Mouse (Mus musculus) hindbrain, embryonic 13.5 days (tissue): ENCODE results near the gene Mettl8. TPM values are rescaled to one million over a fixed set of nuclear protein-coding genes. Genes with fewer than 3 reads are reported as not detected.

ENCODE experiments used
- ATAC-seq: fragments of 200-750 bp; cut with Nextera tagmentation; 2 replicates; pipeline ENCODE4 v1.8.0; 2017; ENCODE audit warnings: moderate TSS enrichment; ENCODE audit not compliant: low FRiP score
- H3K27ac ChIP-seq: fragments of 300-500 bp; sonication (generic); 2 replicates; pipeline ENCODE4 v1.5.1; 2015; ENCODE audit warnings: inconsistent platforms, mild to moderate bottlenecking, moderate library complexity
- H3K27me3 ChIP-seq: fragments of 300-500 bp; sonication (generic); 2 replicates; pipeline ENCODE4 v1.6.1; 2015; ENCODE audit warnings: mild to moderate bottlenecking, inconsistent platforms
- H3K36me3 ChIP-seq: fragments of 300-500 bp; sonication (generic); 2 replicates; pipeline ENCODE4 v1.6.1; 2015; ENCODE audit warnings: mild to moderate bottlenecking, inconsistent platforms
- H3K4me1 ChIP-seq: fragments of 300-500 bp; sonication (generic); replicated peaks from 2 replicates; pipeline ENCODE4 v1.6.1; 2015; ENCODE audit warnings: inconsistent platforms
- H3K4me2 ChIP-seq: fragments of 300-500 bp; sonication (generic); 2 replicates; pipeline ENCODE4 v1.6.1; 2015; ENCODE audit warnings: inconsistent platforms, mild to moderate bottlenecking, moderate library complexity
- H3K4me3 ChIP-seq: fragments of 300-500 bp; sonication (generic); 2 replicates; pipeline ENCODE4 v1.5.1; 2015; ENCODE audit warnings: mild to moderate bottlenecking, inconsistent platforms
- H3K9ac ChIP-seq: fragments of 300-500 bp; sonication (generic); 2 replicates; pipeline ENCODE4 v1.6.1; 2015; ENCODE audit warnings: mild to moderate bottlenecking, inconsistent platforms
- H3K9me3 ChIP-seq: fragments of 300-500 bp; sonication (generic); 2 replicates; pipeline ENCODE4 v1.6.1; 2016; ENCODE audit warnings: inconsistent platforms
- WGBS: fragments of 180-500 bp; shearing (Covaris S2); methylation state at CpG from one replicate; pipeline ENCODE4 v1.1.7; 2015; 5-methylcytosine and 5-hydroxymethylcytosine counted together
- polyA plus RNA-seq: library from polyadenylated mRNA; unstranded; fragments of >200 nt; fragmentation: Nextera tagmentation; extraction: Ambion mirVana; gene quantifications from 2 replicates; pipeline ENCODE4 v1.2.1, GENCODE M21; 2015

The Mettl8 gene
- polyA plus RNA-seq, result 15.7 and 16.4 TPM in 2 replicates

DNA sequence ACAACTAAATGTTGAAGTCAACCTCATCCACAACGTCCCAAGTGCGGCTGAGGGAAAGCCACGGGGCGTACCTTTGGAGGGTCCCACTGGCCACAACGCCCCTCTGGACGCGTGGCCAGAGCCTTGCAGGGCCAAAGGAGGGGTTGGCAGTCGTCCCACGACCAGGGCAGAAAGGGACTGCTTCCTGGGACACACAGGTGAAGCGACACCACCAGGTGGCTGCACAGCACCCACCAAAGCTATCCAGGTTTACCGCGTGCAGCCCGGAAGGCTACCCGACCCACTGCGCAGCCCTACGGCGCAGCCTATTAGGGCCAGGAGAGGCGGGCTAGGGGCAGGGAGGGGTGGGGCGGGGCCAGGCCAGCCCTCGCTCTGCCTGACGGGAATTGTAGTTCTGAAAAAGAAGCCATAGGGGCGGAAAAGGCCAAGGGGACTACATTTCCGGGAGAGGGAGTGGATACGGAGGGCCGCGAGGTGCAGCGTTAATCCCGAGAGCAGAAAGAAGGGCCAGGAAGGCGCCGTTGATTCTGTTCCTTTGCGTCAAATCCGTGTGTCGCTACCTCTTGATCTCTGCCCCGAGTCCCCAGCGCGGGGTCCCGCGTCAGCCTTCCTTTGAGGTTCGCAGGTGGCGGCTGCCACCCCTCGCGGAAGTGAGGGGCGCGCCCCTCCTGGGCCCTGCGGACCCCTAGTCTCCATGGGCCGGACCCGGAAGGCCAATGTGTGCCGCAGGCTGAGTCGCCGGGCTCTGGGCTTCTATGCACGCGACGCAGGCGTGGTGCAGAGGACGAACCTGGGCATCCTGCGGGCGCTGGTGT, at the start of gene Mettl8, which contains the start of gene Dcaf17:
TSS of gene Mettl8 (minus strand) at position 284 of the 815 bp plus-strand sequence.
TSS of gene Dcaf17 (plus strand) at position 29 of the 815 bp plus-strand sequence.
- H3K36me3 ChIP-seq, result peaks cover 12% of the 10 kb centered on the region
- under 1% methylated on average over 57 of the region's 57 CpGs for WGBS
- no peaks in the 10 kb centered on the region for H3K27me3 ChIP-seq
- ATAC-seq, result peak; percentile 98
- peak within 1 kb of the TSS; percentile 70 for H3K4me2 ChIP-seq
- no peaks in the 10 kb centered on the region for H3K9me3 ChIP-seq
- peak within 1 kb of the TSS; percentile 96 for H3K27ac ChIP-seq
- H3K9ac ChIP-seq, result peak within 1 kb of the TSS; percentile 87
- peaks cover 14% of the 10 kb centered on the region for H3K4me1 ChIP-seq
- peak within 1 kb of the TSS; percentile 81 for H3K4me3 ChIP-seq

DNA sequence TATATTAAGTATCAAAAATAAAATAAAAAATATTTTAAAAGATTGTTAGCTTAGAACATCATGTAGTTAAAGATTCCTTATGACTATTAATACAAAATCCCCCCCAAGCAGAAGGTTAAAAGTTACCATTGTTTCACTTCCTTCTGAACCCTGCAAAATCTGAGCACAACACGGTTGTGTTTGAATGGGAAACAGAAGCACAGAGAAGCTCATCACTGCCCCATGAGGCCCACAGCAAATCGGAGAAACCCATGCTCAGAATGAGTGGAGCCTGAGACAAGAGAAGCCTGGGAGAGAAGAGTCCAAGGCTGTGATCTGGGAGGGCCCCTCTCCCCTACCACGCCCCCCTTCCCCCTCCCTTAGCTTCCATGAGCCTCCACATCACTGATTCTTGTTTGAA, 49.3 kb upstream of the Mettl8 start:
- Histone ChIP-seq H3K4me1 (no peaks in the 10 kb centered on the region), H3K9me3 (no peaks in the 10 kb centered on the region), H3K27me3 (no peaks in the 10 kb centered on the region), H3K9ac (no peak overlapping the region), H3K36me3 (peaks cover 13% of the 10 kb centered on the region), H3K27ac (no peak overlapping the region), H3K4me3 (no peak overlapping the region), H3K4me2 (no peak overlapping the region)
- WGBS, result 75% methylated on average over 3 of the region's 3 CpGs
- no peak for ATAC-seq

DNA sequence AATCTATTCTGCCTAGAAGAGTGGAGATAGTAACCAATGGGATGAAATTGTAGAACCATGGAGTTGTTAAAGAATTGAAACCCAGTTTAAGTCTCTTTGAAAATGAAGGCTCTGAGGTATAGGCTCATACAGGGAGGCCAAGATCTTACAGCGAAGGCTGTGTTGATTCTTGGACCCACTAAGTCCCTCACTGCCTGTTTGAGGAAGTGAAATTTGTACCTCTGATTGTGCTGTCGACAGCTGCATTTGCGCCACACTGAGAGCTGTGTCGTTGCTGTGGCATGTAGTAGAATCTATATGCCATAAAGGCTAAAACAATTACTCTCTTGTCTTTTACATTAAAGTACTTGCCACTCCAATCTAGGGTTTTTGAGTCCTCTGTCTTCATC, 47.9 kb upstream of the Mettl8 start:
- 91% methylated on average over 4 of the region's 4 CpGs for WGBS
- no peak overlapping the region for H3K4me2 ChIP-seq
- peaks cover 19% of the 10 kb centered on the region for H3K36me3 ChIP-seq
- H3K9me3 ChIP-seq, result no peaks in the 10 kb centered on the region
- no peaks in the 10 kb centered on the region for H3K4me1 ChIP-seq
- no peaks in the 10 kb centered on the region for H3K27me3 ChIP-seq
- H3K4me3 ChIP-seq, result no peak overlapping the region
- no peak for ATAC-seq
- H3K27ac ChIP-seq, result no peak overlapping the region
- no peak overlapping the region for H3K9ac ChIP-seq

DNA sequence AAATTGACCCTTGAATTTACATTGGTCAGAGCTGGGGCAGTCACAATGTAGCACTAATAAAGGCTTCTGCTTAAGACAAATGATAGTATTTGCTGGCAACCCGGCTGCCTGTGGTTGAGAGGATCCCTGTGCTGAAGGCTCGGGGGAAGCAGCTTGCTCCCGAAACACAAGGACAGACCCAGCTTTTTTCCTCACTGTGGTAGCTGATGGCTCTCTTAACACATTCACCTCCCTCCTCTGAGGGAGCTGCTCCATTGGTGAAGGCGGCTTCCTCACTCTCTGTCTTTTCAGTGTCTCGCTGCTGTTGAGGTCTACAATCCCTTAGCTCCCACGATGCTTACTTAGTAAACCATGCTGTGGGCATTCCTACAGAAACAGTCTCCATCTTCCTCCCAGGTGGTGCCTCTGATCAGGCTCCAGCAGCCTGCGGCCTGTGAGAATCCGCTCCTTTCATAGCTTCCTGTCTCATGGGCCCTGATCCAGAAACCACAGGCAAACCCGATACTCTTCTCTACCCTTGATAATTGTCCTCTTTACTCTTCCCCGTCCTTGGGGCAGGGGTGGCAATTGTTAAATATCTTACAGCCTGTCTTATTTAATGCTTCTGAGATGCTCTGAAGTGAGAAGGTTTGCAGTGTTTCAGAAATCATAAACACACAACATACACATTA, 47.4 kb upstream of the Mettl8 start:
- ATAC-seq, result no peak
- H3K9ac ChIP-seq, result no peak overlapping the region
- no peaks in the 10 kb centered on the region for H3K9me3 ChIP-seq
- H3K4me3 ChIP-seq, result no peak overlapping the region
- peaks cover 19% of the 10 kb centered on the region for H3K36me3 ChIP-seq
- H3K27me3 ChIP-seq, result no peaks in the 10 kb centered on the region
- 87% methylated on average over 10 of the region's 10 CpGs for WGBS
- no peaks in the 10 kb centered on the region for H3K4me1 ChIP-seq
- no peak overlapping the region for H3K27ac ChIP-seq
- H3K4me2 ChIP-seq, result no peak overlapping the region

DNA sequence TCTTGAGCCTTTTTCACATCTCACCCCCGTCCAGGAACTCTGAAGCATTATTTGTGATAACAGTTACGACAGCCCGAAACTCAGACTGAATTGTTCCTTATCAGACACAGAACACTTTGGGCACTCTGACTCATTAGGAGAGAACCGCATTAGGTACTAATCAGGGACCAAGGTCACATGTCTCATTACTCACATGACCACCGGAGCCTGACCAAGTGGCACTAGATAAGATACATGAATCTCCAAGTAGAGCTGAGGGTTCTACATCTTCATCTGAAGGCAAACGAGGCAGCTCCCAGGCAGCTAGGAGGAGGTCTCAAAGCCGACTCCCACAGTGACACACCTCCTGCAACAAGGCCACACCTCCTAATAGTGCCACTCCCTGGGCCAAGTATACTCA, 40.8 kb upstream of the Mettl8 start:
- no peak overlapping the region for H3K27ac ChIP-seq
- H3K4me3 ChIP-seq, result no peak overlapping the region
- 90% methylated on average over 7 of the region's 7 CpGs for WGBS
- no peak overlapping the region for H3K9ac ChIP-seq
- no peak overlapping the region for H3K4me2 ChIP-seq
- H3K27me3 ChIP-seq, result no peaks in the 10 kb centered on the region
- no peaks in the 10 kb centered on the region for H3K9me3 ChIP-seq
- ATAC-seq, result no peak
- no peaks in the 10 kb centered on the region for H3K4me1 ChIP-seq
- peaks cover 44% of the 10 kb centered on the region for H3K36me3 ChIP-seq

DNA sequence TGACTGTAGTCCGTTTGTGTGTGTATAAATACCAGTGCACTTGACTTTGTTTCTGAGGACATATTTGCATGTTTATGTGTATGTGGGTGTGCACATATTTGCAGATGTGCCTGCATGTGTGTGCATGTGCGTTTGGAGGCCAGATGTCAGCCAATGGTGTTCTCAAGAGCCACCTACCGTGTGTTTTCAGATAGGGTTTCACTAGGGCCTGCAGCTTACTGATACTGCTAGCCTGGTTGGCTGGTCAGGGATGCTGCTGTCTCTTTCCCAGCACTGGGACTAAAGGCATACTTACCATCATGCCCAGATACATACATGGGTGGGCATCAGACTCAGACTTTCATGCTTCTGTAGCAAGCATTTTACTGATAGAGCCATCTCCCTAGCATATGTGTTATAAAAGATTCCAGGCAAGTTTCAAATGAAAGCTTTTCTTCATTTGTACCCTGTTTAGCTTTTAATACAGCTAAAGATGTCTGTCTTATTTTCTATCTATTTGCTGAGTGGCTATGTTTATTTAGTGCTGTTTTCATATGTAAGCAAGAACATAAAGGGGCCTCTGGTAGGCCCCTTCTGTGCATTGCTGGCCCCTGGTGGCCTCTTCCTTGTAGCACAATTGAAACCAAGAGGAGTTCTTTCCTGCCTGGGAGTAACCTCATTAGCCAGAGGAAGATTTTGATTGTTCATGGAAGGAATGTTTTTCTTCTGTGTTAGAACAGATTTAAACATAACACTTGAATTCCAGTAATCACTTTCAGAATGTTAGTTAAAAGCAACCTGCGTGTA, 35.5 kb upstream of the Mettl8 start:
- no peak for ATAC-seq
- no peak overlapping the region for H3K4me2 ChIP-seq
- WGBS, result 93% methylated on average over 4 of the region's 4 CpGs

DNA sequence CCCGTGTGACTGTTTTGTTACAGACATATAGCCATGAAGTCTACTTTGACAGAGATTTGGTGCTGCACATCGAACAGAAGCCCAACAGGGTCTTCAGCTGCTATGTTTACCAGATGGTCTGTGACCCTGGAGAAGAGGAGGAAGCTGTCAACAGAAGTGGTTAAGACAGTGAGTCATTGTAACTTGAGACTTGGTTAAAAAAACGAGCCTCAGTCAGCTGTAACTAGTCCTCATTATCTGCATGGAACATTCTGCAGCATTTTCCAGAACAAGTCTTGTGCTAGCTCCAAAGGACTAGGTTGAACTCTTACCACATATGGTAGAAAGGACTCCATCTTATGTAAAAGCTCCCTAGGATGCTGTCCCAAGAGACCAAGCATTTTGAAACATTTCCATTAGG, 34.4 kb upstream of the Mettl8 start:
- no peaks in the 10 kb centered on the region for H3K9me3 ChIP-seq
- ATAC-seq, result no peak
- H3K4me2 ChIP-seq, result no peak overlapping the region
- H3K36me3 ChIP-seq, result peaks cover 59% of the 10 kb centered on the region
- H3K4me1 ChIP-seq, result no peaks in the 10 kb centered on the region
- WGBS, result 87% methylated on average over 3 of the region's 3 CpGs
- H3K27ac ChIP-seq, result no peak overlapping the region
- no peak overlapping the region for H3K4me3 ChIP-seq
- H3K9ac ChIP-seq, result no peak overlapping the region
- H3K27me3 ChIP-seq, result no peaks in the 10 kb centered on the region

More for the DNA sequence above, 35.5 kb upstream of the Mettl8 start:
- no peak overlapping the region for H3K4me3 ChIP-seq
- H3K36me3 ChIP-seq, result peaks cover 59% of the 10 kb centered on the region
- no peaks in the 10 kb centered on the region for H3K9me3 ChIP-seq
- H3K27ac ChIP-seq, result no peak overlapping the region
- no peaks in the 10 kb centered on the region for H3K4me1 ChIP-seq
- H3K27me3 ChIP-seq, result no peaks in the 10 kb centered on the region
- H3K9ac ChIP-seq, result no peak overlapping the region

DNA sequence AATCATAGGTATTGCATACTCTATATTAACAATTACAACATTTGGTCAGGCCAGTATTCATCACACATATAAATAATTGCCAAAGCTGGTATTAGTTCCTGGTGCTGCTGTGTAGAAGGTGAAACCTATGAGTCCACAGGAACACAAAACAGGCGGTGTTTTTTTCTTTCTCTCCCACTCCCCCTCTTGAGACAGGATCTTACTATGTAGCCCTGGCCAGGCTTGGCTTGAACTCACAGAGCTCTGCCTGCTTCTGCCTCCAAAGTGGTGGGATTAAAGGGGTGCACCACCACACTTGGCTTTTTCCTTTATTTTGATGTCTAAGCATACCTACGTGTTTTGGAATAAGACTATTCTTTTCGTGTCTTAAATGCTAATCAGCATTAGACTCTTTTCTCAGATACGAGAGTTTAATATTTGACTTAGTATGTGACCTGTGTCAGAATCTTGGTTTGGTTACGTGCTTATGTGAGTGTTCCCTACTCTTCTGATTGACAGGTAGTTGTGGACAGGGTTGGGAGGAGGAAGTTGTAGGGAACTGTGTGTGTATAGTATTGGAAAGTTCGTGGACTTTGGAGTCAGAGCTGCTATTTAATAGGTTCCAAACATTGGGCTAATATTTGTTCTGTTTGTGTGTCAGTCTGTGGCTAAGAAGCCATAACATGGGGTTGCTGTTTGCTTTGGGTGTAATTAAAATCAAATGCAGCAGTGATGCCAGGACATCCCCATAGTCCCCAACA, 28.2 kb upstream of the Mettl8 start:
- no peak for ATAC-seq
- Histone ChIP-seq H3K27me3 (no peaks in the 10 kb centered on the region), H3K36me3 (peaks cover 50% of the 10 kb centered on the region), H3K9me3 (no peaks in the 10 kb centered on the region), H3K27ac (no peak overlapping the region), H3K9ac (no peak overlapping the region), H3K4me1 (no peaks in the 10 kb centered on the region), H3K4me2 (no peak overlapping the region), H3K4me3 (no peak overlapping the region)
- WGBS, result 94% methylated on average over 6 of the region's 6 CpGs

DNA sequence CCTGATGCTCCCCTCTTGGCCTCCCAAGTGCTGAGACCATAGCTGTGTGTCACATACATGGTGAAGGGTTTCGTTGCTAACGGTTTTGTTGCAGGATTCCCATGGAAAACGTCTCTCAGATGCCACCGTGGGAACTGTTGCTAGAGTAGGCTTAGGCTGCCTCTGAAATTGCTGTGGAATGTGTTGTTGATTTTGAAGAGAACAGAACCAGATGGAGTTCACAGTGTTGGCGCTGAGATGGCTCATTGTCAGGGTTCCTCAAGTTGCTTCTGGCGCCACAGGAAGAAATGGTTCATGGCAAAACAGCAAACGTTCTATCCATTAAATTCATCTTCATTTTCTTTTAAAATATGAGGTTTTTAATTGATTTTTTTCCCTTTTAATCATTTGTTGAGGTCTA, 27.0 kb upstream of the Mettl8 start:
- no peak overlapping the region for H3K4me2 ChIP-seq
- H3K27ac ChIP-seq, result no peak overlapping the region
- H3K27me3 ChIP-seq, result no peaks in the 10 kb centered on the region
- peaks cover 39% of the 10 kb centered on the region for H3K36me3 ChIP-seq
- no peaks in the 10 kb centered on the region for H3K4me1 ChIP-seq
- no peak overlapping the region for H3K9ac ChIP-seq
- no peaks in the 10 kb centered on the region for H3K9me3 ChIP-seq
- 89% methylated on average over 7 of the region's 7 CpGs for WGBS
- no peak overlapping the region for H3K4me3 ChIP-seq
- no peak for ATAC-seq

DNA sequence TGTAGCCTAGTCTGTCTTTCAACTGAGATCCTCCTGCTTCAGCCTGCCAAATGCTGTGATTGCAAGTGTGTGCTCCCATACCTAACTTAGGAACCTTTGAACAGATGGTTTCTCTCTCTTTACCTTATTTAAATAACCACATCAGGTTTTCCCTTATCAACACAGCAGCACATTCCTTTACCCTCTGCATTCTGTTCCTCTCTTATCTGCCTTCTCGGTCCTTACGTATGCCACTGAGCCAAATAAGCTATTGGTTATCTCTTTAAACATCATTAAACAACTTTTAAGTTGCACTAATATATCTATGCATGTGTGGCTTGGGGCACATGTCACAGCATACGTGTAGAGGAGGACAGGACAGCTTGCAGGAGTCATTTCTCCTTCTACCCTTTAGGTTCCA, 18.4 kb upstream of the Mettl8 start:
- WGBS, result 95% methylated on average over 3 of the region's 3 CpGs

DNA sequence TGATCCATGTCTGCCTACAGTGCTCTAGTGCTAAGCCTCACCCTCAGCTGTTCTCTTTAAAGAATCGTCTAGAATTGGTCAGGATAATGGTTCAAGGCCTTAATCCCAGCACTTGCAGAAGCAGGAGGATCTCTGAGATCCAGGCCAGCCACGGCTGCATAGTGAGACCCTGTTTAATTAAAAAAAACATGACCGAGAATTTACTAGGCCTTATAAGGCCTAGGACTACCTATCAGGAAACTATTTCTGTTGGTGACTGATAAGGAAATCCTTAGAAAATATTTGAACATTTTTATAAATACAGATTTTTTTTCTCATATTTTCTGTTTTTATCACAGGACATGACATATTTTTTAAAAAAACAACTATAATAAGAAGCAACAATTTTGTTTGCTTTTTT, 17.9 kb upstream of the Mettl8 start:
- Histone ChIP-seq H3K4me3 (no peak overlapping the region), H3K4me2 (no peak overlapping the region), H3K27me3 (no peaks in the 10 kb centered on the region), H3K27ac (no peak overlapping the region), H3K4me1 (no peaks in the 10 kb centered on the region), H3K36me3 (peaks cover 11% of the 10 kb centered on the region; the same call in 1 of the 2 replicates), H3K9ac (no peak overlapping the region), H3K9me3 (no peaks in the 10 kb centered on the region)
- 91% methylated on average over 3 of the region's 3 CpGs for WGBS
- no peak for ATAC-seq

More for the DNA sequence above, 18.4 kb upstream of the Mettl8 start:
- no peaks in the 10 kb centered on the region for H3K9me3 ChIP-seq
- H3K4me3 ChIP-seq, result no peak overlapping the region
- H3K27ac ChIP-seq, result no peak overlapping the region
- H3K27me3 ChIP-seq, result no peaks in the 10 kb centered on the region
- H3K9ac ChIP-seq, result no peak overlapping the region
- H3K36me3 ChIP-seq, result peaks cover 11% of the 10 kb centered on the region; the same call in 1 of the 2 replicates
- no peak overlapping the region for H3K4me2 ChIP-seq
- no peak for ATAC-seq
- no peaks in the 10 kb centered on the region for H3K4me1 ChIP-seq
